Mouse (Mus musculus) erythroblast, embryonic 14.5 days (primary cell): ENCODE measurements around the gene Ucn2. TPM values are rescaled to one million over a fixed set of nuclear protein-coding genes. Genes with fewer than 3 reads are reported as not detected.

Source experiments
- H3K27me3 ChIP-seq: 2 replicates; pipeline ENCODE4 v1.6.1; 2012; ENCODE audit warnings: inconsistent platforms; ENCODE audit not compliant: control insufficient read depth
- H3K36me3 ChIP-seq: 2 replicates; pipeline ENCODE4 v1.6.1; 2012; ENCODE audit warnings: mild to moderate bottlenecking, inconsistent platforms; ENCODE audit not compliant: control insufficient read depth
- H3K4me1 ChIP-seq: 2 replicates; pipeline ENCODE4 v1.6.1; 2012; ENCODE audit warnings: inconsistent platforms; ENCODE audit not compliant: control insufficient read depth
- H3K4me3 ChIP-seq: replicated peaks from 2 replicates; pipeline ENCODE3; 2012; ENCODE audit warnings: moderate library complexity, mild to moderate bottlenecking, inconsistent platforms
- H3K9me3 ChIP-seq: 2 replicates; pipeline ENCODE4 v1.6.1; 2012; ENCODE audit warnings: low read length, inconsistent platforms, mixed read lengths; ENCODE audit not compliant: control insufficient read depth
- GATA1 ChIP-seq: IDR thresholded peaks from 2 replicates; pipeline ENCODE4 v1.6.1; 2012; ENCODE audit warnings: low read length, inconsistent platforms, mixed read lengths
- TAL1 ChIP-seq: IDR thresholded peaks from 3 replicates; pipeline ENCODE4 v1.6.1; 2012; ENCODE audit warnings: low read length, inconsistent platforms, mixed read lengths
- polyA plus RNA-seq: library from polyadenylated mRNA; stranded (reverse); fragments of >175 nt; gene quantifications from 2 replicates; pipeline ENCODE4 v1.2.3, GENCODE M21; 2012

The Ucn2 gene
- polyA plus RNA-seq, 1 experiment, result not detected

GRCm38 (mm10) chr9:109021428-109021827 is 35.6 kb downstream of the Ucn2 start:
- H3K4me3 ChIP-seq, result no peak overlapping the region
- TF ChIP-seq TAL1 (no peak), GATA1 (no peak)
- no peaks in the 10 kb centered on the region for H3K9me3 ChIP-seq
- no peaks in the 10 kb centered on the region; the same call in 1 of the 2 replicates for H3K27me3 ChIP-seq
- H3K36me3 ChIP-seq, result no peaks in the 10 kb centered on the region
- peaks cover 13% of the 10 kb centered on the region for H3K4me1 ChIP-seq

GRCm38 (mm10) chr9:109022866-109023685 is 37.3 kb downstream of the Ucn2 start:
- H3K36me3 ChIP-seq, result no peaks in the 10 kb centered on the region
- no peaks in the 10 kb centered on the region for H3K4me1 ChIP-seq
- no peaks in the 10 kb centered on the region for H3K9me3 ChIP-seq
- TF ChIP-seq TAL1 (no peak), GATA1 (no peak)
- no peaks in the 10 kb centered on the region; the same call in 1 of the 2 replicates for H3K27me3 ChIP-seq
- no peak overlapping the region for H3K4me3 ChIP-seq

GRCm38 (mm10) chr9:109027521-109027920 is 41.7 kb downstream of the Ucn2 start:
- peaks cover 12% of the 10 kb centered on the region for H3K4me1 ChIP-seq
- no peak overlapping the region for H3K4me3 ChIP-seq
- H3K36me3 ChIP-seq, result no peaks in the 10 kb centered on the region
- no peaks in the 10 kb centered on the region for H3K9me3 ChIP-seq
- no peaks in the 10 kb centered on the region for H3K27me3 ChIP-seq
- TF ChIP-seq TAL1 (no peak), GATA1 (no peak)

GRCm38 (mm10) chr9:109028421-109028820 is 42.6 kb downstream of the Ucn2 start:
- Histone ChIP-seq H3K4me3 (no peak overlapping the region), H3K4me1 (peaks cover 16% of the 10 kb centered on the region), H3K9me3 (no peaks in the 10 kb centered on the region), H3K27me3 (no peaks in the 10 kb centered on the region), H3K36me3 (no peaks in the 10 kb centered on the region)
- TF ChIP-seq GATA1, result no peak
- no peak for TF ChIP-seq TAL1

- H3K4me1 ChIP-seq, result peaks cover 16% of the 10 kb centered on the region
- H3K36me3 ChIP-seq, result no peaks in the 10 kb centered on the region
- H3K4me3 ChIP-seq, result no peak overlapping the region
- TF ChIP-seq TAL1 (no peak), GATA1 (no peak)
- H3K27me3 ChIP-seq, result no peaks in the 10 kb centered on the region
- H3K9me3 ChIP-seq, result no peaks in the 10 kb centered on the region
Measured at GRCm38 (mm10) chr9:109028919-109029318, 43.1 kb downstream of the Ucn2 start.

- Histone ChIP-seq H3K9me3 (no peaks in the 10 kb centered on the region), H3K4me1 (peaks cover 16% of the 10 kb centered on the region), H3K4me3 (no peak overlapping the region), H3K36me3 (no peaks in the 10 kb centered on the region), H3K27me3 (no peaks in the 10 kb centered on the region)
- TF ChIP-seq TAL1 (no peak), GATA1 (no peak)
Measured at GRCm38 (mm10) chr9:109030312-109030711, 44.5 kb downstream of the Ucn2 start.

- Histone ChIP-seq H3K4me3 (no peak overlapping the region), H3K9me3 (no peaks in the 10 kb centered on the region), H3K36me3 (no peaks in the 10 kb centered on the region), H3K4me1 (peaks cover 16% of the 10 kb centered on the region), H3K27me3 (no peaks in the 10 kb centered on the region)
- TF ChIP-seq GATA1 (no peak), TAL1 (no peak)
Measured at GRCm38 (mm10) chr9:109031001-109031400, 45.2 kb downstream of the Ucn2 start.

GRCm38 (mm10) chr9:109031686-109032085 is 45.9 kb downstream of the Ucn2 start:
- no peaks in the 10 kb centered on the region for H3K36me3 ChIP-seq

GRCm38 (mm10) chr9:109032435-109032834 is 46.6 kb downstream of the Ucn2 start:
- Histone ChIP-seq H3K4me3 (no peak overlapping the region), H3K36me3 (no peaks in the 10 kb centered on the region), H3K9me3 (no peaks in the 10 kb centered on the region), H3K27me3 (no peaks in the 10 kb centered on the region), H3K4me1 (peaks cover 16% of the 10 kb centered on the region)
- TF ChIP-seq GATA1 (no peak), TAL1 (no peak)

More at GRCm38 (mm10) chr9:109031686-109032085, 45.9 kb downstream of the Ucn2 start:
- Histone ChIP-seq H3K4me1 (peaks cover 16% of the 10 kb centered on the region), H3K9me3 (no peaks in the 10 kb centered on the region), H3K27me3 (no peaks in the 10 kb centered on the region), H3K4me3 (no peak overlapping the region)
- no peak for TF ChIP-seq TAL1
- TF ChIP-seq GATA1, result no peak

Other genes with a start within 250 kb of the Ucn2 start
- gene Ip6k2, start 202.2 kb upstream of the Ucn2 start, polyA plus RNA-seq, result 5.9 and 7.9 TPM in 2 replicates
- gene Nckipsd, start 177.6 kb upstream of the Ucn2 start, polyA plus RNA-seq, result 0.14 and 1.5 TPM in 2 replicates
- gene Celsr3, start 159.7 kb upstream of the Ucn2 start, polyA plus RNA-seq, result 0.01 TPM in 2 replicates
- 0.15 and 0.26 TPM in 2 replicates for gene Slc26a6, start 132.7 kb upstream of the Ucn2 start, polyA plus RNA-seq
- not detected in 2 replicates for gene Tmem89, start 71.4 kb upstream of the Ucn2 start, polyA plus RNA-seq
- 51.8 and 56.5 TPM in 2 replicates for gene Uqcrc1, start 49.4 kb upstream of the Ucn2 start, polyA plus RNA-seq
- 0.02 and 0.05 TPM in 2 replicates for gene Col7a1, start 32.4 kb upstream of the Ucn2 start, polyA plus RNA-seq
- 0.04 and 0.05 TPM in 2 replicates for gene Pfkfb4, start 5.8 kb downstream of the Ucn2 start, polyA plus RNA-seq
- gene Shisa5, start 52.6 kb downstream of the Ucn2 start, polyA plus RNA-seq, result 2.0 and 2.6 TPM in 2 replicates
- 0.74 and 1.6 TPM in 2 replicates for gene Trex1, start 73.7 kb downstream of the Ucn2 start, polyA plus RNA-seq
- 0.22 and 0.27 TPM in 2 replicates for gene Atrip, start 88.1 kb downstream of the Ucn2 start, polyA plus RNA-seq
- 0.84 and 0.85 TPM in 2 replicates for gene Ccdc51, start 96.5 kb downstream of the Ucn2 start, polyA plus RNA-seq
- gene Tma7, start 96.6 kb downstream of the Ucn2 start, polyA plus RNA-seq, result 68.0 and 97.9 TPM in 2 replicates
- under 0.01 and 0.07 TPM in 2 replicates for gene Plxnb1, start 109.4 kb downstream of the Ucn2 start, polyA plus RNA-seq
- gene Fbxw21, start 176.0 kb downstream of the Ucn2 start, polyA plus RNA-seq, result not detected in 2 replicates
- gene Fbxw13, start 210.0 kb downstream of the Ucn2 start, polyA plus RNA-seq, result not detected in 2 replicates
- gene Fbxw20, start 248.7 kb downstream of the Ucn2 start, polyA plus RNA-seq, result not detected in 2 replicates